Mouse (Mus musculus): ENCODE data around the gene Prr36. TPM values are rescaled to one million over a fixed set of nuclear protein-coding genes. Genes with fewer than 3 reads are reported as not detected.

The Prr36 gene
- polyA plus RNA-seq, 1 experiment from 2014 or later: 0.25 TPM

DNA sequence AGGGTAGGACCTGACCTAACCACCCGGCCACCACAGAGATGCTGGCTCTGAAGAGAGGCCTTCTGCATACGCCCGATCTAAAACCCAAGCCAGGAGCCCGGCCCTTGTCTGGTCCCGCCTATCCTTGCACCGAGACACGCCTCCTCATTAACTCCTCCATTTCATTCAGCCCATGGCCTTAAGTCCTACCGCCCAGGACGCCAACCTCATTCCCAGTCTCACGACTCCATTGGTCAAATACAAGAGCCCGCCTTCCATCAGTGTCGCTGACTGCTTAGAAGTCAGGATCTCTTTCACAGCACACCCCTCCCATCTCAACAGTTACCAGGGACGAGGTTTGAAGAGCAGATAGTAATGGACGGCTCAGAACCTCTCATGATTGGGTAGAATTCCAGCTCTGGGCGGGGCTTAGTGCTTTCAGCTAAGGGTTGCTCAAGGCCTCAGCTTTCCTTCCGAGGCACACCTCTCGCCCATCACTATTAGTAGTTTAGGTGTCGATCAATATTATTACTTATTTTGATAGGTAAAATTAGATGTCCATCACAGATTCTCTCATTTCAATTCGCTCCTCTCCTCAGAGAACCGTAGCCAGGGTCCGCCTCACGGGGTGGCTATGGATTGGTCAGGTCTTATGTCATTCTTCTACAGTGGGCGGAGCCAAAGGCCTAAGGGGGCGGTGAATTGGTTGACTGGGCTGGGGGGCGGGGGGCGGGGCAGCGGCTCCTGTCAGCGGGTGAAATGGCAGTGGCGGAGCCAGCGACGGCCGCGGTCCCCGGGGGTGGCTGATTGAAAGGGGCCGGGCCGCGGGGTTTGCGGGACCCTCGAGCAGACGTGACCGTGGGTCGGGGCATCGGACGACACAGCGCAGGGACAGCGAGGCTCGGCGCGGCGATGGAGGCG lies 51.2 kb downstream of the Prr36 start, which contains the start of gene Evi5l:
Evi5l (plus strand) TSS at position 716 of the 900 bp plus-strand sequence.
- Histone ChIP-seq H3K4me3 (ENCODE audit: low read length) (peak within 1 kb of the TSS; percentile 95), H3K27me3 (ENCODE audit: control insufficient read depth, insufficient read depth, low read length) (no peaks in the 10 kb centered on the region), H3K36me3 (ENCODE audit: control insufficient read depth, insufficient read depth) (no peaks in the 10 kb centered on the region), H3K9ac (ENCODE audit: low read length) (peak within 1 kb of the TSS; percentile 95), H3K4me1 (ENCODE audit: control insufficient read depth, insufficient read depth, low read length) (peaks cover 7% of the 10 kb centered on the region), H3K9me3 (replicated peaks; ENCODE audit: control insufficient read depth, low read length) (no peaks in the 10 kb centered on the region), H3K27ac (ENCODE audit: low read length) (0 out of 2 replicates have a peak within 1 kb of the TSS, but pooled peaks have one; percentile 4), H3K4me2 (ENCODE audit: low read depth, low read length) (peak within 1 kb of the TSS; percentile 89)
- ATAC-seq (replicated peaks; ENCODE audit: extremely low read depth, insufficient read depth, low FRiP score): peak; percentile 99
- under 1% methylated on average over 51 of the region's 51 CpGs for WGBS

DNA sequence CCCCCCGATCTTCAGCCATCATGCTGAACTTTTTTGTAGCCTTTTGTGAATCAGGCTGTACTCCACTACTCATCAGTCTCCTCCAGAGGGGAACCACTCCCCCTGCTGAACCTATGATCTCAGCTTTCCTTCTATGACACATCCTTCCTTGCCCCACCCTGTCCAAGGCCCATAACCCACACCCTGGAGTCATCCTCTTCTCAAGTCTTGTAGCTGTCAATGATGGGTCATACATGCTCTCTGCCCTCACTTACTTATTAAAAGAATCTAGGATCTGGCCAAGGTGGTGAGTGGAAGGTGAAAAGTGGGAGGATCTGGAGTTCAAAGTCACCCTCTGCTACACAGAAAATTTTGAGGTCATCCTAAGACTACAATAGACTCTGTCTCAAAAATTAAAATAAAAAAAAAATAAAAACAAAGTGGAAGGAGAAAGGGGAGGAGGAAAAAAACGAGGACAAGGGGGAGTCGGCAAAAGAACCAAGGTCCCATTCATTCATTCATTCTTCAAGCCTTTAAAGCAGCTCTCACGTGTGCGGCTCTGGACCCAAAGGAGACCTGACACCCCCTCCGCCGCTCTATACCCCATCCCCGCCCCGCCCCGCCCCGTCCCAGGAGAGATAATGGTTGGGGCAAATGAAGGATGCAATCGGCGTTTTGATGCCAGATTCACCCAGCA lies 51.9 kb downstream of the Prr36 start:
- H3K9me3 ChIP-seq (replicated peaks; ENCODE audit: control insufficient read depth, low read length): no peaks in the 10 kb centered on the region
- no peaks in the 10 kb centered on the region for H3K36me3 ChIP-seq (ENCODE audit: control insufficient read depth, insufficient read depth)
- no peak for ATAC-seq (replicated peaks; ENCODE audit: extremely low read depth, insufficient read depth, low FRiP score)
- H3K27me3 ChIP-seq (ENCODE audit: control insufficient read depth, insufficient read depth, low read length): no peaks in the 10 kb centered on the region
- H3K4me1 ChIP-seq (ENCODE audit: control insufficient read depth, insufficient read depth, low read length): peaks cover 7% of the 10 kb centered on the region
- 6% methylated on average over 13 of the region's 13 CpGs for WGBS
- peak overlapping the region; percentile 72 for H3K4me3 ChIP-seq (ENCODE audit: low read length)
- H3K27ac ChIP-seq (ENCODE audit: low read length): 0 out of 2 replicates have a peak overlapping the region, but pooled peaks have one; percentile 4
- H3K4me2 ChIP-seq (ENCODE audit: low read depth, low read length): peak overlapping the region; percentile 69
- H3K9ac ChIP-seq (ENCODE audit: low read length): peak overlapping the region; percentile 72

DNA sequence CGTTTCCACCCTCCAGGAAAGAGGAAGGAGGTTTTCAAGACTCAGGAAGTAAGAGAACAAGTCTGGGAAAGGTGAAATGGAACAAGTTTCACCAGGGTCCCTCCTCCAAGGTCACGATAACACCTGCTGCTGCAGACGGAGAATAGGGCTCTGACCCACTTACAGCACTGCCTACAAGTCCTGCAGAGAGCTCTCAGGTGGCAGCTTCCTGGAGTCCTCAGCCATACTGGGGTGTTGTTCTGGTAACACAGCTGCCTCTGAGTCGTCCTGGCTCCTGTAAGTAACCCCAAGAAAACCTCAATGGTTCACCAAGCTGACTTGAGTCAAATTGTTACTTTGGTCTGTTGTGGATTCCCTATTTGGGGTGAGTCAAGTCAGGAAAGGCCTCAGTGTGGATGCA lies 54.5 kb downstream of the Prr36 start:
- Histone ChIP-seq H3K9ac (ENCODE audit: low read length) (no peak overlapping the region), H3K9me3 (replicated peaks; ENCODE audit: control insufficient read depth, low read length) (no peaks in the 10 kb centered on the region), H3K27ac (ENCODE audit: low read length) (no peak overlapping the region), H3K4me3 (ENCODE audit: low read length) (no peak overlapping the region), H3K4me2 (ENCODE audit: low read depth, low read length) (no peak overlapping the region), H3K27me3 (ENCODE audit: control insufficient read depth, insufficient read depth, low read length) (no peaks in the 10 kb centered on the region), H3K36me3 (ENCODE audit: control insufficient read depth, insufficient read depth) (no peaks in the 10 kb centered on the region), H3K4me1 (ENCODE audit: control insufficient read depth, insufficient read depth, low read length) (peaks cover 7% of the 10 kb centered on the region)
- ATAC-seq (replicated peaks; ENCODE audit: extremely low read depth, insufficient read depth, low FRiP score): no peak
- WGBS: 37% methylated on average over 4 of the region's 4 CpGs

Other genes starting within 250 kb of the Prr36 start
- 0.12 TPM in 1 of 2 replicates, not detected in the other for gene Cd209f, start 111.6 kb downstream of the Prr36 start, polyA plus RNA-seq (2015; fragmentation: Nextera tagmentation; extraction: Ambion mirVana)
- not detected in 2 replicates for gene Cd209g, start 83.4 kb downstream of the Prr36 start, polyA plus RNA-seq (2015; fragmentation: Nextera tagmentation; extraction: Ambion mirVana)
- 15.0 and 16.7 TPM in 2 replicates for gene Evi5l, start 50.9 kb downstream of the Prr36 start, polyA plus RNA-seq (2015; fragmentation: Nextera tagmentation; extraction: Ambion mirVana)
- gene Lrrc8e, start 9.4 kb upstream of the Prr36 start, polyA plus RNA-seq (2015; fragmentation: Nextera tagmentation; extraction: Ambion mirVana): 0.39 and 0.54 TPM in 2 replicates
- gene Map2k7, start 21.3 kb upstream of the Prr36 start, polyA plus RNA-seq (2015; fragmentation: Nextera tagmentation; extraction: Ambion mirVana): 20.8 and 25.0 TPM in 2 replicates
- 0.42 and 0.81 TPM in 2 replicates for gene Gm49320, start 21.4 kb upstream of the Prr36 start, polyA plus RNA-seq (2015; fragmentation: Nextera tagmentation; extraction: Ambion mirVana)
- gene Tgfbr3l, start 30.8 kb upstream of the Prr36 start, polyA plus RNA-seq (2015; fragmentation: Nextera tagmentation; extraction: Ambion mirVana): 3.0 and 3.6 TPM in 2 replicates
- 41.9 and 42.5 TPM in 2 replicates for gene Snapc2, start 35.6 kb upstream of the Prr36 start, polyA plus RNA-seq (2015; fragmentation: Nextera tagmentation; extraction: Ambion mirVana)
- 27.5 and 28.4 TPM in 2 replicates for gene Ctxn1, start 41.8 kb upstream of the Prr36 start, polyA plus RNA-seq (2015; fragmentation: Nextera tagmentation; extraction: Ambion mirVana)
- gene Timm44, start 58.5 kb upstream of the Prr36 start, polyA plus RNA-seq (2015; fragmentation: Nextera tagmentation; extraction: Ambion mirVana): 70.6 and 75.5 TPM in 2 replicates
- gene Ccl25, start 107.8 kb upstream of the Prr36 start, polyA plus RNA-seq (2015; fragmentation: Nextera tagmentation; extraction: Ambion mirVana): 40.8 and 79.9 TPM in 2 replicates
- 155 and 168 TPM in 2 replicates for gene Elavl1, start 108.0 kb upstream of the Prr36 start, polyA plus RNA-seq (2015; fragmentation: Nextera tagmentation; extraction: Ambion mirVana)

Measured in heart, embryonic 16.5 days (tissue).